28 mouse cellular contexts compared by ENCODE assay signal in genomic region chr7:145007216-145007615, GRCm38 (mm10).
DNase-seq lines count a peak whose midpoint lies in the region; ATAC-seq lines count a peak whose summit lies in the region.
"Had no signal": no experiment of that assay in that cellular context is flagged by ENCODE, and none has a peak within 500 bp of the region (broad histone marks: within the 10 kb centered on the region; RNA-seq: fewer than 3 reads in every experiment).

No protein-coding gene starts in this region.

- no peak overlapping the region for H3K4me2 ChIP-seq in hindbrain, embryonic 12.5 days (replicated peaks)
- H3K4me2 ChIP-seq: embryonic facial prominence, embryonic 13.5 days; forebrain, embryonic 13.5 days; heart, embryonic 12.5 days; heart, embryonic 15.5 days; hindbrain, embryonic 15.5 days had no signal

- H3K27me3 ChIP-seq in hindbrain, embryonic 12.5 days, result no peaks in the 10 kb centered on the region; the same call in none of the 2 replicates
- H3K27me3 ChIP-seq: embryonic facial prominence, embryonic 13.5 days; forebrain, embryonic 13.5 days; heart, embryonic 12.5 days; heart, embryonic 15.5 days; hindbrain, embryonic 15.5 days had no signal

- DNase-seq in right cerebral cortex, adult 18-20 months, result peak; percentile 4
- DNase-seq in right cerebral cortex, postnatal 14 days, result no peak
- peak; percentile 19 to 80 for DNase-seq in layer of hippocampus, adult 18-20 months (ENCODE audit: low spot score in 2 of 2)
- peak; percentile 42 for DNase-seq in layer of hippocampus, adult 9-10 months (ENCODE audit: low spot score)
- DNase-seq in layer of hippocampus, postnatal 36 days, result peak; percentile 51 to 57
- no peak for DNase-seq in adrenal gland, adult (ENCODE audit: inconsistent age in 2 of 2, low spot score in 1 of 2)
- DNase-seq in heart, postnatal 4 days, result no peak
- DNase-seq: adrenal gland, postnatal 10 days; adrenal gland, postnatal 36 days; cerebellum, adult 11 months; cerebellum, adult 2 months; cerebellum, adult 9-11 months; cerebellum, postnatal 25 days; embryo, embryonic 11 days; gastrocnemius, postnatal 10 days; heart, adult 11 months; heart, postnatal 10 days; heart, postnatal 36 days had no signal

- no peak overlapping the region for H3K4me3 ChIP-seq in hindbrain, embryonic 12.5 days
- H3K4me3 ChIP-seq: embryonic facial prominence, embryonic 10.5 days; embryonic facial prominence, embryonic 13.5 days; erythroblast, embryonic 14.5 days; forebrain, embryonic 13.5 days; heart, embryonic 12.5 days; heart, embryonic 15.5 days; hindbrain, embryonic 15.5 days had no signal

- ATAC-seq in hindbrain, embryonic 12.5 days (ENCODE audit: low FRiP score), result no peak
- ATAC-seq: activated CD4-positive, CD25-positive, alpha-beta regulatory T cell, adult 4 months; forebrain, embryonic 13.5 days; forebrain, embryonic 16.5 days had no signal

- no peak overlapping the region for H3K27ac ChIP-seq in hindbrain, embryonic 12.5 days
- H3K27ac ChIP-seq: embryonic facial prominence, embryonic 10.5 days; embryonic facial prominence, embryonic 13.5 days; forebrain, embryonic 13.5 days; heart, embryonic 15.5 days; hindbrain, embryonic 15.5 days had no signal

- H3K9ac ChIP-seq in hindbrain, embryonic 12.5 days, result no peak overlapping the region
- H3K9ac ChIP-seq: embryonic facial prominence, embryonic 13.5 days; forebrain, embryonic 13.5 days; heart, embryonic 12.5 days; heart, embryonic 15.5 days; hindbrain, embryonic 15.5 days had no signal

- 81% methylated on average over 2 of the region's 2 CpGs for WGBS in hindbrain, embryonic 12.5 days

- no peaks in the 10 kb centered on the region for H3K4me1 ChIP-seq in hindbrain, embryonic 12.5 days
- H3K4me1 ChIP-seq: forebrain, embryonic 13.5 days; heart, embryonic 15.5 days; hindbrain, embryonic 15.5 days had no signal

- no peaks in the 10 kb centered on the region for H3K36me3 ChIP-seq in hindbrain, embryonic 12.5 days
- H3K36me3 ChIP-seq: embryonic facial prominence, embryonic 10.5 days; embryonic facial prominence, embryonic 13.5 days; heart, embryonic 12.5 days; heart, embryonic 15.5 days; hindbrain, embryonic 15.5 days had no signal

- H3K9me3 ChIP-seq in hindbrain, embryonic 12.5 days (replicated peaks), result no peaks in the 10 kb centered on the region
- H3K9me3 ChIP-seq: embryonic facial prominence, embryonic 10.5 days; embryonic facial prominence, embryonic 13.5 days; forebrain, embryonic 13.5 days; heart, embryonic 12.5 days; heart, embryonic 15.5 days; hindbrain, embryonic 15.5 days had no signal

Comparison
In these comparisons a context has a peak if more than half of its experiments do, and no peak if none do; other contexts are left out.
1. DNase-seq: peak in right cerebral cortex, adult 18-20 months (single experiment), layer of hippocampus, adult 18-20 months (2 of 2), layer of hippocampus, adult 9-10 months (single experiment) and layer of hippocampus, postnatal 36 days (2 of 2); none in right cerebral cortex, postnatal 14 days (single experiment), adrenal gland, adult (0 of 2) and heart, postnatal 4 days (single experiment).